18 mouse cellular contexts compared by ENCODE assay signal in the genomic region with DNA sequence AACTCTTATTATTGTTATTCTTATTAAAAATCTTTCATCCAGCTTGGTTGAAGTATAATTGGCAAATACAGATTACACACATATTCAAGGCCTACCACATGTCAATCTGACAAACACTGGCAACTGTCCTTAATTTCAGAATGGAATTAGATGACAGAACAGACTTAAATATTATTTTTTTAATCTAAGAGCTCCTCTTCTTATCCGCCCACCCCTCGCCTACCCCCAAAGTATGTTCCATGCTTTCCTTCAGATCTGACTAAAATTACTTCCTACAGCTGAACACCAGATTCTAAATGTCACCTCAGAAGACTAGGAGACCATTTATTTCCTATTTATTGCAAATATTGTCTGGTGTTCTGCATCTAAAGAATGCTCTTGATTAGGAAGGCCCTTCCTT.
DNase-seq lines count a peak whose midpoint lies in the region; TF ChIP-seq lines count a peak whose summit lies in the region.
"Had no signal": no experiment of that assay in that cellular context is flagged by ENCODE, and none has a peak within 500 bp of the region (broad histone marks: within the 10 kb centered on the region; RNA-seq: fewer than 3 reads in every experiment).

No protein-coding gene starts in this region.

- DNase-seq in layer of hippocampus, adult 18-20 months (ENCODE audit: low spot score in 2 of 2), result peak; percentile 46 to 74
- no peak for DNase-seq in layer of hippocampus, postnatal 36 days
- DNase-seq in layer of hippocampus, adult 2 months (ENCODE audit: low spot score in 2 of 2), result peak in 1 of 2 experiments; percentile 65
- DNase-seq in layer of hippocampus, adult 9-10 months (ENCODE audit: low spot score), result no peak
- peak; percentile 41 for DNase-seq in layer of hippocampus, adult 9-11 months
- no peak for DNase-seq in layer of hippocampus, adult 11-12 months (ENCODE audit: low spot score)
- DNase-seq in brain, adult 2 months (ENCODE audit: low read depth, low spot score), result peak; percentile 24
- no peak for DNase-seq in adrenal gland, adult 8-10 months
- DNase-seq: adrenal gland, adult 2 months; adrenal gland, postnatal 10 days; adrenal gland, postnatal 14 days; adrenal gland, postnatal 25 days; adrenal gland, postnatal 36 days; B cell, adult 2 months; cerebellum, adult 11 months; cerebellum, adult 11-12 months; cerebellum, adult 18-20 months; cerebellum, adult 2 months had no signal

- H3K4me3 ChIP-seq in layer of hippocampus, adult 2 months, result no peak overlapping the region

- no peak for TF ChIP-seq CTCF in layer of hippocampus, adult 2 months (conservative IDR thresholded peaks at IDR 0.05)

- H3K27ac ChIP-seq in layer of hippocampus, adult 2 months, result 0 out of 2 replicates have a peak overlapping the region, but pooled peaks have one; percentile 3

Comparison
In these comparisons a context has a peak if more than half of its experiments do, and no peak if none do; other contexts are left out.
1. DNase-seq: peak in layer of hippocampus, adult 18-20 months (2 of 2), layer of hippocampus, adult 9-11 months (single experiment) and brain, adult 2 months (single experiment); none in layer of hippocampus, postnatal 36 days (0 of 2), layer of hippocampus, adult 9-10 months (single experiment), layer of hippocampus, adult 11-12 months (single experiment) and adrenal gland, adult 8-10 months (single experiment).